ENCODE assay signal across 8 mouse cellular contexts in genomic region chr15:27937003-27937860, GRCm38 (mm10).
DNase-seq lines count a peak whose midpoint lies in the region; ATAC-seq and TF ChIP-seq lines count a peak whose summit lies in the region.

No protein-coding gene starts in this region.

- no peak overlapping the region for H3K9ac ChIP-seq in liver, postnatal 0 days (replicated peaks)

- peak overlapping the region; percentile 37 for H3K4me2 ChIP-seq in liver, postnatal 0 days (ENCODE audit: low read depth, low read length)

- TF ChIP-seq EP300 in liver, postnatal 0 days (IDR thresholded peaks at IDR 0.05; ENCODE audit: low read depth), result no peak

- H3K4me3 ChIP-seq in E14TG2a.4 (replicated peaks; ENCODE audit: low read length), result peak overlapping the region; percentile 24
- peak overlapping the region; percentile 50 for H3K4me3 ChIP-seq in forebrain, embryonic 10.5 days
- H3K4me3 ChIP-seq in liver, postnatal 0 days (ENCODE audit: low read depth, low read length), result peak overlapping the region; percentile 10; the same call in 1 of the 2 replicates

- H3K9me3 ChIP-seq in E14TG2a.4 (ENCODE audit: low read length), result no peaks in the 10 kb centered on the region
- no peaks in the 10 kb centered on the region for H3K9me3 ChIP-seq in forebrain, embryonic 10.5 days
- H3K9me3 ChIP-seq in liver, postnatal 0 days (ENCODE audit: low read length), result no peaks in the 10 kb centered on the region

- DNase-seq in brain, adult 2 months (ENCODE audit: low read depth, low spot score), result peak; percentile 97
- DNase-seq in forebrain, embryonic 10.5 days (ENCODE audit: extremely low spot score, low spot score), result peak; percentile 86
- DNase-seq in heart, postnatal 4 days, result peak; percentile 61
- DNase-seq in layer of hippocampus, adult 18-20 months (ENCODE audit: low spot score in 2 of 2), result peak; percentile 65 to 80
- peak; percentile 45 for DNase-seq in liver, postnatal 0 days
- DNase-seq in thymus, postnatal 14 days, result no peak

- ATAC-seq in liver, postnatal 0 days, result peak; percentile 88
- ATAC-seq in neutrophil, adult 5-6 weeks (ENCODE audit: extremely low read depth, insufficient number of reproducible peaks, low FRiP score, poor library complexity, severe bottlenecking), result 0 out of 2 replicates have a peak, but pooled peaks have one; percentile 18

- peaks cover 50% of the 10 kb centered on the region for H3K27me3 ChIP-seq in E14TG2a.4 (ENCODE audit: insufficient read depth, low read length)
- no peaks in the 10 kb centered on the region for H3K27me3 ChIP-seq in forebrain, embryonic 10.5 days (ENCODE audit: poor library complexity, severe bottlenecking)
- no peaks in the 10 kb centered on the region for H3K27me3 ChIP-seq in liver, postnatal 0 days (ENCODE audit: insufficient read depth, low read length)

- peak overlapping the region; percentile 90 for H3K27ac ChIP-seq in forebrain, embryonic 10.5 days
- H3K27ac ChIP-seq in liver, postnatal 0 days (ENCODE audit: low read depth), result 0 out of 2 replicates have a peak overlapping the region, but pooled peaks have one; percentile 18

- peaks cover 55% of the 10 kb centered on the region for H3K4me1 ChIP-seq in E14TG2a.4 (replicated peaks; ENCODE audit: low read depth, low read length)
- H3K4me1 ChIP-seq in forebrain, embryonic 10.5 days, result peaks cover 79% of the 10 kb centered on the region
- H3K4me1 ChIP-seq in liver, postnatal 0 days (ENCODE audit: insufficient read depth), result peaks cover 17% of the 10 kb centered on the region

- H3K36me3 ChIP-seq in E14TG2a.4 (ENCODE audit: insufficient read depth, low read length), result no peaks in the 10 kb centered on the region
- H3K36me3 ChIP-seq in forebrain, embryonic 10.5 days (replicated peaks), result no peaks in the 10 kb centered on the region
- H3K36me3 ChIP-seq in liver, postnatal 0 days (replicated peaks; ENCODE audit: insufficient read depth, low read length), result no peaks in the 10 kb centered on the region

- TF ChIP-seq CTCF in E14TG2a.4 (conservative IDR thresholded peaks at IDR 0.05; ENCODE audit: low read length), result no peak
- peak; percentile 37 for TF ChIP-seq CTCF in liver, postnatal 0 days (IDR thresholded peaks at IDR 0.05; ENCODE audit: low read depth)

- 11% methylated on average over 20 of the region's 20 CpGs for WGBS in forebrain, embryonic 10.5 days
- 41% methylated on average over 20 of the region's 20 CpGs for WGBS in liver, postnatal 0 days (ENCODE audit: insufficient replicate concordance)
